Mouse (Mus musculus) retina, postnatal 7 days (tissue): ENCODE measurements at regions not wholly inside any gene's neighbourhood (a gene's known extent, or its start where the extent isn't known, plus 50 kb on each side); places are given as distances from the start of the nearest gene placed in this dataset.

Experiments
- DNase-seq: peaks from one replicate; pipeline ENCODE4 v3.0.0-alpha.2; 2012; ENCODE audit warnings: low read depth, low spot score

DNA sequence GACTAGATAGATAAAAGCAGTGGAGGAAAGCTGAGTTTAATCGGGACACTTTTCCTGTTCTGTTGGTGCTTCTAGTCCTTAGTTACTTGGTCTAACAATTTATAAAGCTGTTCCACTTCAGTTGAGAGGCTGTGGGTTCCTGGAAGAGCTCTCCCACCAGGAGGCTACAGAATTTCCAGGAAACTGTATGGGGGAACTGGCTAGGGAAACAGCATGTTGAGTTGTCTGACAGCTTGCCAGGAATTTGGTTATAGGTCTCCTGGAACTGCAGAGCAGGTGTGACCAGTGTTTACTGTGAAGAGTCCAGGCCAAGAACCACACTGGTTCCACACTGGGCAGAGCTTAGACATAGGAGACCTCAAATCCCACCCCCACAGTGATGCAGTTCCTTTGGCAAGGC, 65.0 kb upstream of the Pik3cg start:
- no peak for DNase-seq

GRCm38 (mm10) chr12:32279861-32280260, 71.4 kb upstream of the Pik3cg start:
- no peak for DNase-seq

- DNase-seq, result no peak
These were observed 71.8 kb upstream of the Pik3cg start for GRCm38 (mm10) chr12:32280309-32280708.

DNA sequence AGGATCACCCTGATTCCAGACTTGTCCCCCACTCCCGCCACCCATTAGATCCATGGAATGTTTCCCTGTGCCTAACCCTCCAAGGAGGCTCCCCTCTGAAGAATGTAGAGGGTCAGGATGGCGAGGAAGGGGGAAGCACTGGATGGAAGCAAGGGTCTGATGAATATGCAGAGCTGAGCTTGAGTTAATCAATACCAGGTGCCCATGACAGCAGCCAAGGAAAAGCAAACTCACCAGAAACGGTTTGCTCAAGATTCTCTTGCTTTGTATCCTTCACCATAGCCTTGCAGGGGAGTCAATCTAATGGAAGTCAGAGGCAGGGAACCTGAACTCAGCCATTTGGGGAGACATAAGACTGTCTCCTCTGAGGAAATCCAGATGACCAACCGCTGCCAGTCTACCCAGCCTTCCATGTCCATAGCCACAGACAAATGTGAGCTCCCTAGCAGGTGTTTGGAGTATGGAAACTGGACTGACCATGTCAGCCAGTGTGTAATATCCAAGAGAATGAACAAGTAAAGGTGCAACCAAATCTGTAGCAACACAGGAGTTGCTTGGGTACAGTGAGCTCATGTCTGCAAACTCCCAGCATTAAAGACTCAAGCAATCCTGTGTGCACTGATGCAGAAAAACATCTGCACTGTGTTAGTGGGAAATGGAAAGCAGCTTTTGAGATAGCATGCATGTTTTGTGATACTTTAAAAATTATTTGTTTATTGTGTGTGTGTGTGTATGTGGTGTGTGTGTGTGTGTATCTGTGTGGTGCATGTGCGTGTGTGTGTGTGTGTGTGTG, 74.1 kb upstream of the Pik3cg start:
- DNase-seq, result no peak

DNA sequence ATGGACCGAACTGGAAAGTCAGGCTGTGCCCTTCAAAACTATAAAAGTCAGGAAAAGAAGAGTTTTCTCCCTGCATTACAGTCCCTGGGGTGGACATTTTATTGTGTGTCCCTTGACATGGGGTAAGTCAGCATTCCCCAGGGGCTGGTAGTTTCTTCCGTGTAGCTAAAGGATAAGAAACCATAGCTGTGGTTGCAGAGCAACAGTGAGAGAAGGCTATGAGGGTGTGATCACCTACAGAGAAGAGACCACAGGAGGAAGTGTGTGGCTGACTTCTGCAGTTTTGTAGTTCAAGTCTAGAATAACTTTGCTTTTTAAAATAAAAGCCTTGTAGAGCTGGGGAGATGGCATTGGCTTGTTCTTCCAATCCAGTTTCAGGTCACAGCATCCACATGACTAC, 76.6 kb upstream of the Pik3cg start:
- no peak for DNase-seq

DNA sequence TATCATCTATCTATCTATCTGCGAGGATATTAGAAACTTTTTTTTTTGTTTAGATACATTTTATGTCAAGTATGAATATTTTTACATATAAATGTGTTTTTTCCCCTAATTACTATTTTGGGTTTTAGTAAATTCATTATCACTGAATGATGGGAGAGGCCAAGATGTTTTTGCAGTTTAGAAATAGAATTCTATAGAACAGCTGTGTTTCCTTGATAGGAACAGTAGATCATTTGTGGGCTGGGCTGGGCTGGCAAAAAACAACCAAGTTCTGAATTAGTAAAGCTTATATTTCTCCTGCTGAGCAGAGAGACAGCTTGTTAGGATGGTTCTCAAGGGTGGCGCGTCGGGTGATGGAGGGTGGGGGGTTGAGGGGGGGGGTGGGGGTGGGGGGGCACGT, 78.2 kb upstream of the Pik3cg start:
- DNase-seq, result no peak

DNA sequence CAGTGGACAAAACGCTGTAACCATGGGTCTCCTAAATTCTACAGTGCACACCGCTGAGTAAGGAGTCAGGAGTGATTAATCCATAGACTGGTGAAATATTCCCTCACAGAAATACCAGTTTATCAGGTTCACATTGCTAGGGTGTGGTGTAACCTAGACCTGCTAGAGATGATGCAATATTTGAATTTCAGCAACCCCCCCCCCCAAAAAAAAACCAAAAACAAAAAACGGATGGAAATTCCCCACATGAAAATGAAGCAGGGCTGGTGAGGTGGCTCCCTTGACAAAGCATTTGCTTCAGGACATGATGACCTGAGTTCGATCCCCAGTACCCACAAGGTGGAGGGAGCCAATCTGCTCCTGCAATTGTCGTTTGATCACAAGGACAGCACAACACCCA, 82.7 kb upstream of the Pik3cg start:
- no peak for DNase-seq

GRCm38 (mm10) chr12:32291962-32292748, 83.7 kb upstream of the Pik3cg start:
- DNase-seq, result peak; percentile 63

- no peak for DNase-seq
These were observed 84.3 kb upstream of the Pik3cg start for GRCm38 (mm10) chr12:32292749-32293128.

- DNase-seq, result no peak
These were observed 81.1 kb upstream of the Ccdc71l start for GRCm38 (mm10) chr12:32297431-32297830.

DNA sequence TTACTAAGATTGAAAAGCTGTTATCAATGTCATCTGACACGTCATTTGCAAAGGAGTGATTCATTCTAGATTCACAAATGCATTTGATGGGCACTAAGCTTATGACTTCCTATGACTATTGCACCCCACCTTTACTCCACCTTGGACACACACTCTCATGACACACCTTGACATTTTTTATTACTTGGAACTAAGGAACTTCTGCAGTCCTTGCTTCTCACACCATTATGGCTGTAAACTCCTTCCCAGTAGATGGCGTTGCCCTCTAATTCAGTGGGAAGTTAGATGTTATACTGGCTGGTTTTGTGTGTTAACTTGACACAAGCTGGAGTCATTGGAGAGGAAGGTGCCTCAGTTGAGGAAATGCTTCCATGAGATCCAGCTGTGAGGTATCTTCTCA, 78.8 kb upstream of the Ccdc71l start:
- DNase-seq, result no peak

DNA sequence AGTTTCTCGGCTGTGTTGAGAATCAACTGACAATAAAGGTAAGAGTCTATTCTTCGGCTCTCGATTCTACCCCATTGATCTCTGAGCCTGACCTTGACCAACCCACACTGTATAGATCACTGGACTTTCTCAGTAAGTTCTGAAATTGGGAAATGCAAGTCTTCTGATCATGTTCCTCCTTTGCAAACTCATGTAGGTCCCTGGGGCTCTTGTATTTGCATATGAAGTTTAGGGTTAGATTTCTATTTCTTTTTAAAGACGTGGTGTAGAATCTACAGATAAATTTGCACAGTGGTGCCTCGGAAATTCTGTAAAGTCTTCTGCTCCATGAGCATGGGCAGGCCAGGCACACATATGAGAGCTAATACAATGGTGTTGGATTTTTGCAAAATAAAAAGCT, 72.8 kb upstream of the Ccdc71l start:
- no peak for DNase-seq

GRCm38 (mm10) chr12:32306326-32306725, 72.2 kb upstream of the Ccdc71l start:
- DNase-seq, result no peak

DNA sequence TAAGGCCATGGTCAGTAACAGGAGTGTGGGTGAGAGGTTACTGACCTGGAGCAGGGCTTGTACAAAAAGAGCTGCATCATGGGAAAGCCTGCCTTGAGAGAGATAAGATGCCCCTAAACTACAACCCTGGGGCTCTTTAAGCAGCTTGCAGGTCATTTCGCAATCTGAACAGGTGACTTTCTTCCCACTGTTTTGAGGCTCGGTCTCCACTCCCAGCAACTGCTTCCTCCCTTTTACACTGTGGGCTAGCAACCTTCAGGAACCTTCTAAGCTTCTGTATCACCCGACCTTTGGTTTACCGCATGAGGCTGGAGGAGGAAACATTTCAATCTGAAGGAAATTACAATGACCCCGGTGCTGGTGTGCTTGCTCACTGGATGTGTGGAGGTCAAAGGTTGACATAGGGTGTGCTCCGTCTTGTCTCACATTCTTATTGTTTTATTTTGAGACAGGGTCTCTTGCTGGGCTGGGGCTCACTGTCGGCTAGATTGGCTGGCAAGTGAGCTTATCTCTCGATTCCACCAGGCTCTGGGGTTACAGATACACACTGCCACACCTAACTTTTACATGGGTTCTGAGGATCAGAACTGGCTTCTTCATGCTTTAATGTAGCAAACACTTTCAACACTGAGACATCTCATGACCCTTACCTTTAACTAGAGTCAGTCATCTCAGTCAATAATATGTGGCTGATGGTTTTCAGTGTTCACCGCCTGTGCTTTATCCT, 71.1 kb upstream of the Ccdc71l start:
- no peak for DNase-seq

GRCm38 (mm10) chr12:32315099-32315783, 63.3 kb upstream of the Ccdc71l start:
- no peak for DNase-seq
